Mouse (Mus musculus): ENCODE measurements at regions not wholly inside any gene's neighbourhood (a gene's known extent, or its start where the extent isn't known, plus 50 kb on each side); places are given as distances from the start of the nearest gene placed in this dataset.
"Not testable (repeated sequence)": the region's sequence is repeated elsewhere in the genome, so short reads cannot be mapped to it uniquely, and the experiment has no call there.

DNA sequence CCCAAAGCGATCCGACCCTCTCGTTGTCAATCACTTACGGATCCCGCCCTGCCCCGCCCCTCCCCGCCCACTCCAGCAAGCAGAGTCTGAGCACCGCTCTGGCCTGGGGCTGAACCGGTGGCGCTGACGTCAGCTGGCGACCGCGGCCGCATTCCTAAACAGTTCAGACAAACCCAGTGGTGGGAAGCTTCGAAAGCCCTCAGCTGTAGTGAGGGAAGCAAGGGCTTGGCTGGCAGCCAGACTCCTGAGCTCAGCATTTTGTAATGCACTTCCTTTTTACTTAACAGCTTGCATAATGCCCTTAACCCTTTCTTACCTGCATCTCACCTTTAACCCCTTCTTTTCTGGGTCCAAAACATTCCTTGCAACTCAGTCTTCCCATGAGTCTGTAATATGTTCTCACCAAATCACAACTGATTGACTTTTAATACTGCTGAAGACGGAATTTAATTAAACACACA is 213.0 kb upstream of the Smim15 start:
- peak; percentile 95 for DNase-seq

DNA sequence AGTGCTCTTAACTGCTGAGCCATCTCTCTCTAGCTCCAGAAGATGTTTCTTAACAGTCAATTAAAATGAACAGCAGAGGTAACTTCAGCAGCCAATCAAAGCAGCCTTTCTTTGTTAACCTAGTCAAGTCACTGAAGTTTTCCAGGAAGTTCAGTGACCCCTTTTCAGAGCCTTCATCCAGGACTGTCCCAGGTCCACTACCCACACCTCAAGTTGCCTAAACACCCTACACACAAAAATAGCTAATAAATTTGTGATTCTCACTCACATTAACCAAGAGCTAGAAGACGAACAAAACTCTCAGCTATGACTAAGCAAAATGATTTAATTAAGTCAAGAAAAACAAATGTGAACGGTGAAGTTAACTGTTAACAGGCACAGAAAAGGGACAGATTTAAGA is 214.0 kb upstream of the Smim15 start:
- DNase-seq = no peak

DNA sequence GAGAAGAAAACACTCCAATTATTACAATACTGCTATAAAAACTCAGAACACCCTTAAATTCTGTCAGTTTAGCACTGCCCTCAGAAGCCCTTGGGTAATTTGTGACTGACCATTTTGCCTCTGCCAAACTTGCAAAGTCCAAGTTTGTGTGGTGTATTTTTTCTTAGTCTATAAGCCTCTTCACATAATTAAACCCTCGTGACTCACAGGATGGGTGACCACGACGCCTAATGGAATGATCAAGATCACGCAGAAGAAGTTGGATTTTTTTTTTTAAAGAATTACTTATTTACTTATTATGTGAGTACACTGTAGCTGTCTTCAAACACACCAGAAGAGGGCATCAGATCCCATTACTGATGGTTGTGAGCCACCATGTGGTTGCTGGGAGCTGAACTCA is 214.4 kb upstream of the Smim15 start:
- no peak for DNase-seq

DNA sequence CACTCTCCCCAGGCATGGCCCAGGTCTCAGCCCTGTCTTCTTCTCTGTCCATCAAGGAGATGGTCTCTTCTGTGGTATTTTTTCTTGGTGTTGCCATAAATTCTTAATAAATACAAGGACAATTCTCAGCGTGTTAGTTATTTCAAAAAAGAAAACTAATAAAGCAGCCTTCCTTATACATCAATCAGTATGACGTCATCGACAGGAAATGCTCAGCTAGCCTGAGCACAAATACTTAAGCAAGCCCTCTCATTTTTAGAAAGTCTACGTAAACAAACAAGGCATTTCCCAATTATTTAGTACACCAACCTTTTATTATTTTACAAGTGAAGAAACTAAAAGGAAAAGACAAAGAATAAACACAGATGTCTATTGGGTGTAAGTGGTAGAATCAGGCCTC is 218.6 kb upstream of the Smim15 start:
- no peak for DNase-seq

- no peak for DNase-seq
Measured at GRCm38 (mm10) chr13:107823342-107823741, 220.9 kb upstream of the Smim15 start.

DNA sequence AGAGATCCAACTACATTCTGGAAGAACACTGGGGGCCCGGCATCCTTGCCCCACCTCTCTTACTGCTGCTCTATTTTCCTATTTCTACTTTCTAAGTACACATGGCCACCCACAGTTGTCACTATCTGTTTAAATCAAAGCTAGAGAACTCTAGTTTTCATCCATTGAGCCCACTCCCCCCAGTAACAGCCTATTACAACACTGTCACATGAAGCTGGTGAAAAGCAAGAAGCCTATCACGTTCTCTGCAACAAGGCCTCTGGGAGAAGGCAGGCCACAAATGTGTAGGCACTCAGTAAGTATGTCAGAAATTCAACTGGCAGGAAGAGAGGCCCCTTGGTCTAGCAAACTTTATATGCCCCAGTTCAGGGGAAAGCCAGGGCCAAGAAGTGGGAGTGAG is 222.0 kb upstream of the Smim15 start:
- DNase-seq = no peak

GRCm38 (mm10) chr13:107813562-107814161 is 230.6 kb upstream of the Smim15 start:
- DNase-seq = no peak

DNA sequence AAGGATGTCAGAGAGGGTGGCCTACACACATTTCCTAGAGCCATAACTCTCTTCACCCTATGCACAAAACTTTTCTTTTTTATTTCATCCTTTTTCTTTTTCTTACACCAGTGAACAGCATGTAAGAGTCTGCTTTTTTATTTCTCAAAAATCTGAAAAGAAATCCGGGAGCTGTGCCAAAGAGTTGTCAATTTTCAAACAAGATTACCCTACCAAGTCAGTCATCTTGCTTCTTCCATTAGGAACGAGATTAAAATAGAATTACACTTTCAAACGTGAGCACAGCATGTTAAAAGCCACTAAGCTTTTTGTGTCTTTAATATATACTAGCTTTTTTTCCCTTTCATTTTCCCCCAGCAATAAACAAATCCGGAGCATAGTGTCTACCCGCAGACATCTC is 232.2 kb upstream of the Smim15 start:
- no peak for DNase-seq

- no peak for DNase-seq
Measured at GRCm38 (mm10) chr13:107810802-107811192, 233.4 kb upstream of the Smim15 start.

DNA sequence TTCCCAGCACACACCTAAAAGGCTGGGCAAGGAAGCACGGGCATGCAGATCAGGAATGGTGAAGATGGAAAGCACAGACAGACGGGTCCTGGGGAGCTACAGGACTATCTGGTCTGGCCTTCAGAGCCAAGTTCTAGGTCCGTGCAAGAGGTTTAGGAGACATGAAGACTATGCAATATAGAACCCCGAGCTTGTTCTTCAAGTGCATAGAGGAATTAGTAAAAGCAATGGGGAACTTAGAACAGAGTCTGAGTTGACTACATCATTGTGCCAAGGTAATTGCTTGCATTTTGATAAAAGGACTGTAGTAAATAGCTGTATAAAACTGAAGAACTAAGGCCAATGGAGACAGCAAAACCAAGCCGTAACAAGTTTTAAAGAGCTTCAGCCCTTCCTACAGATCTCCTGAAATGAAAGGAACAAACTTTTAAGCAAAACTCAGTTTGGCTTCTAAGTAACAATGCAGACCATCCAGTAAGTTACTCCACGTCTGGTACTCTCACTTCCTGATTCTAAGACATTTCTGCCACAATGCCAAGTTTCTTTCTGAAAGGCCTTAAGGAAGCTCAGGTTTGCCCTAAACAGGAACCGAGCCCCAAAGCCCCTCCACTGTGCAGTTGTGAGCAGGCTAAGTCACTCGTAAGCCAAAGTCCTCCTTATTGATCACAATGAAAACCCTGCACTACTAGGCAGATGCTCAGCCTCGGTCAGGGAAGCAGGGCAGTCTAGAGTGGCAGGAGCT is 234.0 kb upstream of the Smim15 start:
- no peak for DNase-seq

- no peak for DNase-seq
Measured at GRCm38 (mm10) chr13:107808961-107809360, 235.3 kb upstream of the Smim15 start.

GRCm38 (mm10) chr13:107804418-107804817 is 239.8 kb upstream of the Smim15 start:
- peak; percentile 21 for DNase-seq

GRCm38 (mm10) chr13:107799199-107799945 is 244.9 kb upstream of the Smim15 start:
- DNase-seq = peak; percentile 17

- no peak for DNase-seq
Measured at GRCm38 (mm10) chr13:107798144-107798543, 246.1 kb upstream of the Smim15 start.

DNA sequence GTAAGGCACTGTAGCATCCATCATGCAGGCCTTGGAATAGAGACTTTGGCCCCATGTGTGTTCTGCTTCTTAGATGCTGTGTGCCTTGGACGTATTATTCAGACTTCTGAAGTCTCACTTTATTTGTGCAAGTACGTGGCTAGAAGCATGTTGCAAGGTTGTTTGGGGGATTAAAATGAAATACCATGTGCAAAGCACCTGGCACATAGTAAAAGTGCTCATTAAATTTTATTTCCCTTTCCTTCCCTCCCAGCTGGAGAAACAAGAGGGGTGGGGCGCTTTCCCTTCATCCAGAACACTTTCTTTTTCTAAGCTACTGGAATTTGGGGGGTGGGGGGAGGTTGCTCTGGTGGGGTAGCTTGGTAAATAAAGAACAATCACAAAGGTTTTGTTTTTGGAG is 248.7 kb upstream of the Smim15 start:
- no peak for DNase-seq

DNA sequence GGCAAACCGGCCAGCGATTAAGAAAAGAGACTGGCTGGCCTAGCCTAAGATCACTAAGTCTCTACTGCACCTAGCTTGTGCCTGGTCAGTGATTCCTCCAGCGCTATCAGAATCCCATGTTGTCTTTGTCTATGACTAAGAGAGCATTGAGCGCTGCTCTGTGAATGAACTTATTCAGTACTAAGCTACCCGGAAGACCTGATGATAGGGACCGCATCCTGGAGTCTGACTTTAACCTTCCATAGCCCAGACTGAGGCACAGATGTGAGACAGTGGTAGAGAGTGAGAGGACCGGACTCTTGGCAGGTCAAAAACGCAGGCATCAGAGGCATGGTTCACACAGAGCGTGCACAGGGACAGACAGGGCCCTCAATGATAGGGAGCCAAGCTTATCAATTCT is 252.5 kb upstream of the Smim15 start:
- DNase-seq = no peak

DNA sequence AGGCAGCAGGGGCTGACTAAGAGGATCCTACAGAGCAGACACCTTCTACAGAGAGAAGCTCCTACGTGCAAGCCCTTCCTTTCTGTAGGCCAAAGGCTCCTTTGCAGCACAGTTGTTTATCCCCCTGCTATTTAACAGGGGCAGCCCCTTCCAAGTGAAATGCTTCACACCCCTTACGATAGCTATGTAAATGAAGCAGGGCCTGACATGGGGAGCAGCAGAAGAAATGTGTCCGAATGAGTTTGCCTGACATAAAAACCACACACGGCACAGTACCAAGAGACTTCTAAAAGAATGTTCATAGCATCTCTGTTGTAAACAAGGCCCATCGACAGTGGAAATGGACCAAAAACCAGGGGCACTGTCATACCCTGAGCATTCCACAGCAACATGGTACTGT is 259.3 kb upstream of the Smim15 start:
- DNase-seq = no peak

- DNase-seq = no peak
Measured at GRCm38 (mm10) chr13:107781741-107782140, 262.5 kb upstream of the Smim15 start.

DNA sequence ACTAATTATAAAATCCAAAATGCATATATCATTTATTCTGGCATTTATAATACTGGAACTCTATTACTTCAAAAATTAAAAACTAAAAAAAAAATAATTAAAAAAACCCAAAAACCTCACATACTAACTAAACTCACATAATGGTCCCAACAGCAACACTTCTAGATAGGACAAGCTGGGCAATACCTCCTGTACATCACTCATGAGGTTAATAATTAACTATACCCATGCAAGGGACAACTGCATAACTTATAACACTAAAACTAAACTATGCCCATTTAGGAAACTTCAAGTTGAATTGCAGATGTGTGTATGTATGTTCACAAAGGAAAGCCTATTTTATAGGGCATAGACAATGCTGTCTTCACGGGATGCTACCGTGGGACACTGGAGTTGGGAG is 263.0 kb upstream of the Smim15 start:
- no peak for DNase-seq

GRCm38 (mm10) chr13:107779591-107779990 is 264.7 kb upstream of the Smim15 start:
- no peak for DNase-seq

- DNase-seq = not testable (repeated sequence)
Measured at GRCm38 (mm10) chr13:107774499-107774898, 269.7 kb upstream of the Smim15 start.

DNA sequence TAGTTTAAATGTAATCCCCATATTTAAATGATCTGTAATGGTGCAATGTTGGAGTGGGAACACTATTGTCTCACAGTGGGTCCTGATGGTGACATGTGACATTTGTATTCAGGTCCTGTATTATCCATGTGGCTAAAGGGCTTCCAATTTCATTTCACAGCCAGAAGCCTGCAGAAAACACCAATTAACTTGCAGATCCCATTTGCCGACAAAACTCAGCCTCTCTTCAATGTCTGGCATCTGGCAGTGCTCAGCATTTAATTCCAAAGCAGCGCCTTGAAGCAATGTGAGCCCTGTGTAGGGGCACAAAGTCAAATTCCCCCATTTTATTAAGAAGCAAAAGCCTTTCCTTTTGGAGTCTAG is 277.0 kb upstream of the Smim15 start:
- DNase-seq = no peak

All from adrenal gland, postnatal 10 days (tissue).